Mouse (Mus musculus) brain, embryonic 14.5 days (tissue): ENCODE results near the gene Cabp1.

Source experiments
- CTCF ChIP-seq: fragments of 200-500 bp; IDR thresholded peaks from 2 replicates; pipeline ENCODE4 v1.5.1; 2012; ENCODE audit warnings: inconsistent platforms, mild to moderate bottlenecking, moderate library complexity, borderline replicate concordance; ENCODE audit not compliant: insufficient read depth, insufficient read length; ENCODE audit errors: extremely low read depth
- POLR2A ChIP-seq: fragments of 200-500 bp; IDR thresholded peaks from 2 replicates; pipeline ENCODE4 v1.6.1; 2012; ENCODE audit warnings: mild to moderate bottlenecking, inconsistent platforms, borderline replicate concordance; ENCODE audit not compliant: poor library complexity, insufficient read depth, insufficient read length, severe bottlenecking; ENCODE audit errors: extremely low read depth

DNA sequence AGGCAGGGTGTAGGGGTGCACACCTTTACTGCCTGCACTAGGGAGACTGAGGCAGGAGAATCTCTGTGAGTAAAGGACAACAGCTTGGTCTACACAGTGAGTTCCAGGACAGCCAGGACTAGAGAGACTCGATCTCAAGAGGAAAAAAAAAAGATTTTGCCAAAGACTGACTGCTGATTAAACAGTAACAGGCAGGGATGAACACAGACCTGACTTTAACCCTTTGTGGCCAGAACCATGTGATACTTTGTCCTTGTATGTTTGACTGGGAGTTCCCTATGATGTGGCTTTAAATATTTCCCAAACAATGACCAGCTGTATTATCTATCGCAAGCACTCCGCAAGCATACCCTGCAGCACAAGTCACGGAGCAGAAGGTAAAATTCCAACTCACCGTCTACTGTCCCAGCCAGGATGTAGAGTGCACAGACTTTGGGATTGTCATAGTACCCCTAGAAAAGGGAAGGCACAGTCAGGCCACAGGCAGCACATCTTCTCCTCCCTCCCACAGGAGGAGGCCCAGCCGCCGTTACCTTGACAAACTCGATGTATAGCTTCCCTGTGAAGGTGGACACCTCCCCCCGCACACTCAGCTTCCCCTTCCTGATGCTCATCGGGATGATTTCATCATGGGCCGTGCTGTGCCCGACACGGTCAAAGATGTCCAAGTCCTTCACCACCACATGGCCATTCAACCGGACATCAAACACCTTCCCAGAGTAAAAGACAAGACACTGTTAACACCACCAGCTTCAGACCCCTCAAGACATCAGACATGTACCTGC, 44.3 kb downstream of the Cabp1 start:
- TF ChIP-seq CTCF (no peak), POLR2A (no peak)
